Mouse (Mus musculus) heart, embryonic 11.5 days (tissue): ENCODE data around the gene Pld5. TPM values are rescaled to one million over a fixed set of nuclear protein-coding genes. Genes with fewer than 3 reads are reported as not detected.

ENCODE experiments used
- ATAC-seq: fragments of 200-750 bp; cut with Nextera tagmentation; replicated peaks from 2 replicates; pipeline ENCODE4 v1.8.0; 2017; ENCODE audit warnings: moderate library complexity; ENCODE audit not compliant: insufficient number of reproducible peaks, low FRiP score, low TSS enrichment
- H3K27ac ChIP-seq: fragments of 300-500 bp; sonication (generic); 2 replicates; pipeline ENCODE4 v1.5.1; 2014; ENCODE audit warnings: mild to moderate bottlenecking, low read depth, low read length
- H3K27me3 ChIP-seq: fragments of 300-500 bp; sonication (generic); 2 replicates; pipeline ENCODE4 v1.6.1; 2014; ENCODE audit warnings: mild to moderate bottlenecking, low read length, mixed read lengths; ENCODE audit not compliant: control insufficient read depth, insufficient read depth
- H3K36me3 ChIP-seq: fragments of 300-500 bp; sonication (generic); 2 replicates; pipeline ENCODE4 v1.6.1; 2014; ENCODE audit warnings: mild to moderate bottlenecking, low read length, moderate library complexity, mixed read lengths; ENCODE audit not compliant: control insufficient read depth, insufficient read depth
- H3K4me1 ChIP-seq: fragments of 300-500 bp; sonication (generic); 2 replicates; pipeline ENCODE4 v1.6.1; 2014; ENCODE audit warnings: low read length; ENCODE audit not compliant: control insufficient read depth, insufficient read depth
- H3K4me2 ChIP-seq: fragments of 300-500 bp; sonication (generic); 2 replicates; pipeline ENCODE4 v1.6.1; 2014; ENCODE audit warnings: mild to moderate bottlenecking, moderate library complexity
- H3K4me3 ChIP-seq: fragments of 300-500 bp; sonication (generic); 2 replicates; pipeline ENCODE4 v1.5.1; 2014; ENCODE audit warnings: low read depth, low read length
- H3K9ac ChIP-seq: fragments of 300-500 bp; sonication (generic); 2 replicates; pipeline ENCODE4 v1.6.1; 2014; ENCODE audit warnings: mild to moderate bottlenecking, low read depth, low read length, moderate library complexity
- H3K9me3 ChIP-seq: fragments of 300-500 bp; sonication (generic); replicated peaks from 2 replicates; pipeline ENCODE4 v1.6.1; 2016; ENCODE audit warnings: low read length; ENCODE audit not compliant: control insufficient read depth
- WGBS: fragments of 180-500 bp; shearing (Covaris S2); extraction: QIAGEN DNeasy Blood & Tissue Kit; methylation state at CpG from one replicate; pipeline ENCODE4 v1.1.7; 2014; ENCODE audit not compliant: insufficient replicate concordance; 5-methylcytosine and 5-hydroxymethylcytosine counted together
- polyA plus RNA-seq: library from polyadenylated mRNA; unstranded; fragments of >200 nt; fragmentation: Nextera tagmentation; extraction: Ambion mirVana; gene quantifications from 2 replicates; pipeline ENCODE4 v1.2.1, GENCODE M21; 2014

The Pld5 gene
- polyA plus RNA-seq, 1 experiment from 2014 or later, result 0.39 TPM

DNA sequence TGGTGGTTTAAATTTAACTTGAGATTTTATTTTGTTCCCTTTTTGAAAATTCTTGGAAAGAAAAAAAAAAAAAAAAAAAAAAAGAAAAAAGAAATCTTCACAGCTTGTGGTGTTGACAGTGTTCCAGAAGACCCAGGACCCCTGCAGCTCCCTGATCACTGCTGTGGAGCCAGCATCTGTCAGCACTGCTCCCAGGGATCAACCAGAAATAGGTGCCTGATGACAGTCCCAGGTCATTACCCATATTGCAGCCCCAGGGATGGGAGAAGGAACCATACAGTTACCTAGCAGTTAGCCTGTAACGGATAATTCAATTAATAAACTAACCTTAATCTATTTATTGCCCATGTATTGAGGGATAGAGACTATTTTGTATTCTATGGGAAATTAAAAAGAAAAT is 250.6 kb downstream of the Pld5 start:
- ATAC-seq, result no peak
- no peak overlapping the region for H3K4me3 ChIP-seq
- H3K4me1 ChIP-seq, result no peaks in the 10 kb centered on the region
- no peaks in the 10 kb centered on the region for H3K9me3 ChIP-seq
- no peak overlapping the region for H3K27ac ChIP-seq
- H3K36me3 ChIP-seq, result no peaks in the 10 kb centered on the region
- H3K4me2 ChIP-seq, result no peak overlapping the region
- H3K27me3 ChIP-seq, result no peaks in the 10 kb centered on the region
- H3K9ac ChIP-seq, result no peak overlapping the region
- 27% methylated on average over 1 of the region's 1 CpGs for WGBS

DNA sequence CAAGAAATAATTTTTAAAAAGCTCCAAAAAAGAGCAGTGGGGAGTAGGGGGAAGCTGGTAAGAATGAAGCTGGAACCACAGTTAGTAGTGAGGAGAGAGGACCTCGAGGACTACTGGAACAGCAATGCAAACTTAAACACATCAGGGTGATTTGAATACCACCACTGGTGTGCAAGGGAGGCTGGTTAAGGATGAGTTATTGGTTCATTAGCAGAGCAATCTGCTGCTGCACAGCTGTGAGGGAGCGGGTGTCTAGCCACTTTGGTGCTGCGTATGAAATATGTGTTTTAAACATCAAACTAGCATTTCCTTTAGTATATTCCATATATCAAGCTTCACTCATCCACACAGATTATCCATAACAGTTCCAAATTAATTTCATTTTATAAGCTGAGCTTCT is 256.6 kb downstream of the Pld5 start:
- Histone ChIP-seq H3K4me2 (no peak overlapping the region), H3K4me1 (no peaks in the 10 kb centered on the region), H3K9me3 (no peaks in the 10 kb centered on the region), H3K27ac (no peak overlapping the region), H3K4me3 (no peak overlapping the region), H3K27me3 (no peaks in the 10 kb centered on the region), H3K36me3 (no peaks in the 10 kb centered on the region), H3K9ac (no peak overlapping the region)
- WGBS, result 87% methylated on average over 3 of the region's 3 CpGs
- no peak for ATAC-seq

DNA sequence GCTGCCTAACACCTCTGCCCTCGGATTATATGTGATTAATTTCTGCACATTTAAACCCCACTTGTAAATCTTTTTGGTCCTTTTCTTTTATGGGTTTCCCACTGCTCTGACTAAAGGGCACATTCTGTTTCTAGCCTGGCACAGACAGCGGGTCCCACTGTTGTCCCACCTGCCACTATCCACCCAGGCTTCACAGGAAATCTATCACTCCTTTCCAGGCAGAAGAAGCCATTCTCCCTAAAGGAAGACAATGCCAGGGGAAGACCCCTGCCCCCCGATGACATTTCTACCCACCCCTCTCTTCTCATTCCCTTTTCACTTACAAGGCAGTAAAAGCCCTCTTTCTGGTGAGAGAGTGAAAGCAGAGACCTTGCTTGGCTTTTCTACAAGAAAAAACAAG is 259.0 kb downstream of the Pld5 start:
- no peak overlapping the region for H3K9ac ChIP-seq
- no peaks in the 10 kb centered on the region for H3K36me3 ChIP-seq
- 70% methylated on average over 3 of the region's 3 CpGs for WGBS
- H3K9me3 ChIP-seq, result no peaks in the 10 kb centered on the region
- H3K27me3 ChIP-seq, result no peaks in the 10 kb centered on the region
- H3K4me1 ChIP-seq, result no peaks in the 10 kb centered on the region
- no peak overlapping the region for H3K27ac ChIP-seq
- ATAC-seq, result no peak
- no peak overlapping the region for H3K4me3 ChIP-seq
- H3K4me2 ChIP-seq, result no peak overlapping the region

DNA sequence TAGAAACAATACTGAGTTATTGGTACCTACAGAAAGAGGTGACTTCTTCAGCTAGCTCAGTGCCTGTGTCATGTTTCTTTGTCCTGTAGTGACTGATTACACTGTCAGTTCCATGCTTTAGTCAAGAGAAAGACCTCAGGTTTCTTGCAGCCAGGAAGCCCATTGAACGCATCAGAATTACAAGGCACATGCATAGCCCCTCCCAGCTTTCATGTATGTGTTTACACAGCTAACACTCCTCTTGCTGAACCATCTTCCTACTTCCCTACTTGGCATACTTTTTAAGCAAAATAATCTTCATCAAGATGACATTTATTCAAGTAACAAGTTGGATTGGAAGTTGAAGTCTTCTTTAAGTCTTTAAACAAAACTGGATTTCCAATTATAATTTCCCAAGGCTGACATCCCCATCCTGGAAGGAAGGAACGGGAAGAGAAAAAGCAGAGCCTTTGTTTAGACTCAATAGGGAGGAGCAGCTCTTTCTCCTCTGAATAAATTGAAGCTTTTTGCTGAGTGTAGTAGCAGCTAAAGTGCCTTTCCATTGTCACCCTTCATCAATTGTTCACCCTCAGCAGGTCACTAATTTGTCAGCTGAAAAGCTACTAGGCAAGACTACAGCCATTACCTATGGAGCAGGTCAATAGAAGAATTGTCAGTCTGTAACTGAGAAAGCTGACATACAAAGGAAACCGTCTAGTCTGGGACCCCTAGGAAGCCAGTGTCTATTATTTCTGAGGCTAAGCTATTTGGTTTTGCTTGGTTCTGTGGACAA is 261.4 kb downstream of the Pld5 start:
- Histone ChIP-seq H3K4me2 (no peak overlapping the region), H3K27ac (no peak overlapping the region), H3K4me3 (no peak overlapping the region), H3K9me3 (no peaks in the 10 kb centered on the region), H3K4me1 (no peaks in the 10 kb centered on the region), H3K27me3 (no peaks in the 10 kb centered on the region), H3K36me3 (no peaks in the 10 kb centered on the region), H3K9ac (no peak overlapping the region)
- 57% methylated on average over 3 of the region's 3 CpGs for WGBS
- ATAC-seq, result no peak

DNA sequence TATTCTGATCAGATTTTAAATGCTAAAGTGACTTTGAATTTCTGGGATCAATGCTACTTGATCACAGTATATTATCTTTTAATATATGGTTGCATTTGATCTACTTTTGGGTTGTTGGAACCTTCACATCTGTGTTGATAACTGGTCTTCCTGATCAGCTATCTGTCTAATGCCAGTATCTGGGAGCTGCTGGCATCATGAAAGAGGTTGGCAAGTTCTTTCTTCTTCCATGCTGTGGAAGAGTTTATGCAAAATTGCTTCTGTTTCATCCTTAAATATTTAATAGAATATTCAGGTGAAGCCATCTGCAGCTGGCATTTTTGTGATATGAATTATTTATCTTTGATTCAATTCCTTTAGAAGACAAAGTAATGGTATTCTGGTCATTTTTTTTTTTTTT is 263.6 kb downstream of the Pld5 start:
- H3K9ac ChIP-seq, result no peak overlapping the region

DNA sequence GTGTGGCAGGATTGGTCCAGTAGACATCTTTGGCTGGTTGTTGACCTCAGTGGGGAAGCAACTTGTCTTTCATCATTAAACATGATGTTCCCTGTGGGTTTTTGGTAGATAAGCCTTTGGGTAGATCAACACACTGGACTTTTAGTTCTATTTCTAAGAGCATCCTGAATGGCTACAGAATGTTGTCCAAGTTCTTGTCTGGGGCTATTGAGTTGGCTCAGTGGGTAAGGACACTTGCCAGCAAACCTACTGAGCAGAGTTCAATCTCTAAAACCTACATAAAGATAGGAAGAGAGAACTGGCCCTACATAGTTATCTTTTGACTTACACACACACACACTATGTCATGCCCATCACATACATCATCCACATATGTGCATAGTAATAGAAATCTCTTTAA is 264.0 kb downstream of the Pld5 start:
- H3K36me3 ChIP-seq, result no peaks in the 10 kb centered on the region
- H3K27ac ChIP-seq, result no peak overlapping the region
- no peaks in the 10 kb centered on the region for H3K4me1 ChIP-seq
- no peak for ATAC-seq
- no peak overlapping the region for H3K4me2 ChIP-seq
- H3K4me3 ChIP-seq, result no peak overlapping the region
- H3K9ac ChIP-seq, result no peak overlapping the region
- no peaks in the 10 kb centered on the region for H3K27me3 ChIP-seq
- no peaks in the 10 kb centered on the region for H3K9me3 ChIP-seq

More for the DNA sequence above, 263.6 kb downstream of the Pld5 start:
- no peaks in the 10 kb centered on the region for H3K36me3 ChIP-seq
- no peak for ATAC-seq
- H3K27ac ChIP-seq, result no peak overlapping the region
- H3K4me1 ChIP-seq, result no peaks in the 10 kb centered on the region
- H3K27me3 ChIP-seq, result no peaks in the 10 kb centered on the region
- H3K4me2 ChIP-seq, result no peak overlapping the region
- no peaks in the 10 kb centered on the region for H3K9me3 ChIP-seq
- H3K4me3 ChIP-seq, result no peak overlapping the region

DNA sequence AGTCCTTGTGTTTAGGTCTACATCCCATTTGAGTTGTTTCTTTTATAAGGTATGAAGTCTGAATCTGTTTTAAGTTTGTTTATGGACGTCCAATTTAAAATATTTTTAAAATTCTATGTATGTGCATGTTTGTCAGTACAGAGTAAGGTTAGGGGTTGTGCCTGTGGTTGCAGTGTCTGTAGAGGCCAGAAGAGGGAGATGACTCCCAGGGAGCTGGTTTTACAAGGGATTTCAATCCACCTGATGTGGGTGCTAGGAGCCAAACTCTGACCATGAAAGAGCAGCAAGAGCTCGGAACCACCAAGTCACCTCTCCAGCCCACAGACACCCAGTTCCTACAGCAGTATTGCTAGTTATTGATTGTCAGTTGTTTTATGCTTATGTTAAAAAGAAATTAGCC is 266.7 kb downstream of the Pld5 start:
- Histone ChIP-seq H3K4me2 (no peak overlapping the region), H3K36me3 (no peaks in the 10 kb centered on the region), H3K27me3 (no peaks in the 10 kb centered on the region), H3K4me1 (no peaks in the 10 kb centered on the region), H3K27ac (no peak overlapping the region), H3K4me3 (no peak overlapping the region), H3K9me3 (no peaks in the 10 kb centered on the region), H3K9ac (no peak overlapping the region)
- 79% methylated on average over 2 of the region's 2 CpGs for WGBS
- ATAC-seq, result no peak

DNA sequence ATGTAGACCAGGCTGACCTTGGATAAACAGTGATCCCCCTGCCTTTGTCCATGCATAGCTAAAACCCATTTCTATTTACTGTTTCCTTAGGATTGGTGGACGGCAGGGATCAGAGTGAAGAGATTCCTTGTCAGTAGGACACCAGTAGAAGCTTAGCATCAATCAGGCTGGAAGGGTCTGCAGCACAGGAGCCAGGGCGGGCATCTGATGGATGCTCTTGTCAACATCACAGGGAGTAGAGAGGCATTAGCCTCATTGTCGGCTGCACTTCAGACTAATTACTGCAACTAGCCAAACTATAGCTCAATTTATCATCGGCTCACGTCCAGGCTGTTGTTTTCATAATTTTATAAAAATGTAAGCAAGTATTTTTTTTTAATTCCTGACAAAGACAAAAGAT is 274.5 kb downstream of the Pld5 start:
- H3K4me3 ChIP-seq, result no peak overlapping the region
- H3K27me3 ChIP-seq, result no peaks in the 10 kb centered on the region
- no peak overlapping the region for H3K4me2 ChIP-seq
- no peaks in the 10 kb centered on the region for H3K9me3 ChIP-seq
- ATAC-seq, result no peak
- H3K4me1 ChIP-seq, result no peaks in the 10 kb centered on the region
- H3K36me3 ChIP-seq, result no peaks in the 10 kb centered on the region
- no peak overlapping the region for H3K27ac ChIP-seq
- no peak overlapping the region for H3K9ac ChIP-seq
- WGBS, result 58% methylated on average over 5 of the region's 5 CpGs

DNA sequence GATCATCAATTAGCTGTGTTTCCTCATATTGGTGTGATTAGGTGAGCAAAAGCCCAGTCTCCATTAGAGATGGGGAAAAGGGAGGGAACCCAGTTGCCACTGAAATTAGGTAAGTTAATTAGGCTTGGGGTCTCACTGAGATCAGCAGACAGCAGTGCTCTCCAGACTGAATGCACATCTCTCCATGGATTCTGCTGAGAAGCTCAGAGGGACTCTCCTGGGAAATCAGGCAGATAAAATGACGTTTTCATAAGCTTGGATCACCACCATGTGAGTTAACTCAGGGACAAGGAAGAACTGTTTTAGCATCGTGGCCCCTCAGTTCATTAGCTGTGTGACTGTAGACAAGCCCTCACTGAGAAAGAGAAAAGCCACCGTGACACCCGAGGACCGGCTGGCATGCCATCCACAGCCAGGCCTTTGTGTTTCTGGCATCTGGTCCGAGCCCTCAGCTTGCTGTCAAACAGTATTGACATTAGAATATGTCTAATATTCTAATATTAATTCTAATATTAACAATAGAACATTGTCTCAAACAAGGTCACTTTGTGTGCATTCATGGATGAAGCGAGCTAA is 277.9 kb downstream of the Pld5 start:
- Histone ChIP-seq H3K27ac (no peak overlapping the region), H3K4me2 (no peak overlapping the region), H3K27me3 (no peaks in the 10 kb centered on the region), H3K4me1 (no peaks in the 10 kb centered on the region), H3K9ac (no peak overlapping the region), H3K36me3 (no peaks in the 10 kb centered on the region), H3K9me3 (no peaks in the 10 kb centered on the region), H3K4me3 (no peak overlapping the region)
- WGBS, result 73% methylated on average over 7 of the region's 7 CpGs
- ATAC-seq, result no peak
